Comparison of ENCODE assay signal across 8 mouse cellular contexts in genomic region chrX:155216271-155216670, GRCm38 (mm10). TPM values are rescaled to one million over a fixed set of nuclear protein-coding genes. Genes with fewer than 3 reads are reported as not detected.
DNase-seq lines count a peak whose midpoint lies in the region; ATAC-seq and TF ChIP-seq lines count a peak whose summit lies in the region.

TSS of gene Sat1 (minus strand) at chrX:155216449.

- peak within 1 kb of the TSS; percentile 60 for H3K4me2 ChIP-seq in embryonic facial prominence, embryonic 14.5 days (ENCODE audit: low read depth, low read length)
- peak within 1 kb of the TSS; percentile 48 for H3K4me2 ChIP-seq in limb, embryonic 14.5 days (replicated peaks; ENCODE audit: low read depth, low read length, severe bottlenecking)
- H3K4me2 ChIP-seq in midbrain, postnatal 0 days (ENCODE audit: low read depth, low read length, poor library complexity, severe bottlenecking) = peak within 1 kb of the TSS; percentile 51

- ATAC-seq in embryonic facial prominence, embryonic 14.5 days (ENCODE audit: low read depth) = peak; percentile 99
- ATAC-seq in limb, embryonic 14.5 days (ENCODE audit: low FRiP score, low read depth) = peak; percentile 94
- peak; percentile 99 for ATAC-seq in midbrain, postnatal 0 days (ENCODE audit: low FRiP score)

- H3K27ac ChIP-seq in embryonic facial prominence, embryonic 14.5 days (replicated peaks; ENCODE audit: low read depth, low read length) = peak within 1 kb of the TSS; percentile 6; the same call in 1 of the 2 replicates
- no peak within 1 kb of the TSS for H3K27ac ChIP-seq in limb, embryonic 14.5 days (replicated peaks; ENCODE audit: low read depth, low read length)
- 0 out of 2 replicates have a peak within 1 kb of the TSS, but pooled peaks have one; percentile 18 for H3K27ac ChIP-seq in midbrain, postnatal 0 days (ENCODE audit: low read depth, low read length)

- WGBS in embryonic facial prominence, embryonic 14.5 days = 9% methylated on average over 21 of the region's 26 CpGs
- 18% methylated on average over 26 of the region's 26 CpGs for WGBS in limb, embryonic 14.5 days
- 24% methylated on average over 26 of the region's 26 CpGs for WGBS in midbrain, postnatal 0 days

- no peaks in the 10 kb centered on the region for H3K27me3 ChIP-seq in embryonic facial prominence, embryonic 14.5 days (replicated peaks; ENCODE audit: control insufficient read depth, insufficient read depth, low read length)
- no peaks in the 10 kb centered on the region for H3K27me3 ChIP-seq in limb, embryonic 14.5 days (ENCODE audit: control insufficient read depth, insufficient read depth, low read length)
- H3K27me3 ChIP-seq in midbrain, postnatal 0 days (ENCODE audit: insufficient read depth, low read length) = no peaks in the 10 kb centered on the region

- TF ChIP-seq POLR2A in limb, embryonic 14.5 days (IDR thresholded peaks at IDR 0.05; ENCODE audit: borderline replicate concordance, extremely low read depth, insufficient read depth, insufficient read length) = no peak

- H3K4me1 ChIP-seq in embryonic facial prominence, embryonic 14.5 days (ENCODE audit: control insufficient read depth, insufficient read depth, low read length) = no peaks in the 10 kb centered on the region
- no peaks in the 10 kb centered on the region for H3K4me1 ChIP-seq in limb, embryonic 14.5 days (ENCODE audit: control insufficient read depth, insufficient read depth, low read length)
- no peaks in the 10 kb centered on the region for H3K4me1 ChIP-seq in midbrain, postnatal 0 days (ENCODE audit: insufficient read depth, low read length)

- H3K36me3 ChIP-seq in embryonic facial prominence, embryonic 14.5 days (ENCODE audit: control insufficient read depth, insufficient read depth, low read length) = no peaks in the 10 kb centered on the region
- H3K36me3 ChIP-seq in limb, embryonic 14.5 days (ENCODE audit: control insufficient read depth, insufficient read depth, low read length) = no peaks in the 10 kb centered on the region
- no peaks in the 10 kb centered on the region for H3K36me3 ChIP-seq in midbrain, postnatal 0 days (ENCODE audit: insufficient read depth, low read length)

- peak; percentile 78 for TF ChIP-seq CTCF in midbrain, postnatal 0 days (IDR thresholded peaks at IDR 0.05)

- no peaks in the 10 kb centered on the region for H3K9me3 ChIP-seq in embryonic facial prominence, embryonic 14.5 days (ENCODE audit: control insufficient read depth, low read length)
- no peaks in the 10 kb centered on the region for H3K9me3 ChIP-seq in limb, embryonic 14.5 days (ENCODE audit: control insufficient read depth, low read length)
- no peaks in the 10 kb centered on the region for H3K9me3 ChIP-seq in midbrain, postnatal 0 days (ENCODE audit: low read length)

- DNase-seq in 3T3-L1 (ENCODE audit: low read depth, low spot score) = peak; percentile 96
- DNase-seq in adrenal gland, postnatal 4 days (ENCODE audit: low spot score in 2 of 2) = peak; percentile 58 to 83
- DNase-seq in embryonic facial prominence, embryonic 14.5 days (ENCODE audit: low spot score) = peak; percentile 96
- peak; percentile 92 for DNase-seq in heart, adult 8-10 months (ENCODE audit: low spot score)
- DNase-seq in kidney, adult 9 months = peak; percentile 97
- DNase-seq in limb, embryonic 14.5 days (ENCODE audit: low spot score) = peak; percentile 93
- peak; percentile 93 for DNase-seq in midbrain, postnatal 0 days (ENCODE audit: low spot score)
- DNase-seq in spleen, postnatal 14 days (ENCODE audit: low spot score in 2 of 2) = peak; percentile 76 to 78

- peak within 1 kb of the TSS; percentile 50 for H3K4me3 ChIP-seq in embryonic facial prominence, embryonic 14.5 days (ENCODE audit: low read depth, low read length)
- peak within 1 kb of the TSS; percentile 44 for H3K4me3 ChIP-seq in limb, embryonic 14.5 days (replicated peaks; ENCODE audit: low read length)
- H3K4me3 ChIP-seq in midbrain, postnatal 0 days (ENCODE audit: low read depth, low read length) = peak within 1 kb of the TSS; percentile 48

- H3K9ac ChIP-seq in embryonic facial prominence, embryonic 14.5 days (ENCODE audit: low read depth, low read length) = peak within 1 kb of the TSS; percentile 67
- peak within 1 kb of the TSS; percentile 54 for H3K9ac ChIP-seq in limb, embryonic 14.5 days (ENCODE audit: low read depth, low read length, severe bottlenecking)
- H3K9ac ChIP-seq in midbrain, postnatal 0 days (replicated peaks; ENCODE audit: low read length, poor library complexity, severe bottlenecking) = peak within 1 kb of the TSS; percentile 50; the same call in 1 of the 2 replicates

RNA-seq across cellular contexts. Expression of gene Sat1, which starts in this region (rescaled TPM):
- 100 to 1,000 TPM; 117 to 120 TPM for total RNA-seq in adrenal gland, postnatal 4 days (2021)
- 148 TPM in 2 replicates for polyA plus RNA-seq in embryonic facial prominence, embryonic 14.5 days (2014; fragmentation: Nextera tagmentation; extraction: Ambion mirVana)
- 10 to 100 TPM; 20.5 to 45.5 (median 27.4) TPM for total RNA-seq in heart, adult 8-10 months (2022)
- 60.7 and 77.5 TPM in 2 replicates for polyA plus RNA-seq in limb, embryonic 14.5 days (2012; rRNA removed)
- polyA plus RNA-seq in limb, embryonic 14.5 days (2014; fragmentation: Nextera tagmentation; extraction: Ambion mirVana) = 160 and 163 TPM in 2 replicates
- 29.9 and 44.8 TPM in 2 replicates for total RNA-seq in midbrain, postnatal 0 days (2014; rRNA removed)
- polyA plus RNA-seq in midbrain, postnatal 0 days (2015; fragmentation: Nextera tagmentation; extraction: Ambion mirVana) = 88.4 and 93.5 TPM in 2 replicates
